Mouse (Mus musculus) embryonic facial prominence, embryonic 15.5 days (tissue): ENCODE results near the gene Gins3. TPM values are rescaled to one million over a fixed set of nuclear protein-coding genes. Genes with fewer than 3 reads are reported as not detected.
"Not testable (repeated sequence)": the region's sequence is repeated elsewhere in the genome, so short reads cannot be mapped to it uniquely, and the experiment has no call there.

Source experiments
- ATAC-seq: fragments of 200-750 bp; cut with Nextera tagmentation; 2 replicates; pipeline ENCODE4 v1.8.0; 2017; ENCODE audit warnings: low read depth, moderate TSS enrichment; ENCODE audit not compliant: insufficient number of reproducible peaks, low FRiP score, low TSS enrichment
- H3K27ac ChIP-seq: fragments of 300-500 bp; sonication (generic); replicated peaks from 2 replicates; pipeline ENCODE4 v1.5.1; 2015; ENCODE audit warnings: mild to moderate bottlenecking, inconsistent platforms
- H3K27me3 ChIP-seq: fragments of 300-500 bp; sonication (generic); 2 replicates; pipeline ENCODE4 v1.6.1; 2015; ENCODE audit warnings: inconsistent platforms
- H3K36me3 ChIP-seq: fragments of 300-500 bp; sonication (generic); 2 replicates; pipeline ENCODE4 v1.6.1; 2015; ENCODE audit warnings: mild to moderate bottlenecking, inconsistent platforms
- H3K4me1 ChIP-seq: fragments of 300-500 bp; sonication (generic); 2 replicates; pipeline ENCODE4 v1.6.1; 2015; ENCODE audit warnings: inconsistent platforms
- H3K4me2 ChIP-seq: fragments of 300-500 bp; sonication (generic); replicated peaks from 2 replicates; pipeline ENCODE4 v1.6.1; 2015; ENCODE audit warnings: mild to moderate bottlenecking, inconsistent platforms
- H3K4me3 ChIP-seq: fragments of 300-500 bp; sonication (generic); replicated peaks from 2 replicates; pipeline ENCODE4 v1.5.1; 2015; ENCODE audit warnings: mild to moderate bottlenecking, inconsistent platforms
- H3K9ac ChIP-seq: fragments of 300-500 bp; sonication (generic); 2 replicates; pipeline ENCODE4 v1.6.1; 2015; ENCODE audit warnings: inconsistent platforms
- H3K9me3 ChIP-seq: fragments of 300-500 bp; sonication (generic); replicated peaks from 2 replicates; pipeline ENCODE4 v1.6.1; 2016; ENCODE audit warnings: inconsistent platforms
- WGBS: fragments of 180-500 bp; shearing (Covaris S2); methylation state at CpG from one replicate; pipeline ENCODE4 v1.1.7; 2015; 5-methylcytosine and 5-hydroxymethylcytosine counted together
- polyA plus RNA-seq: library from polyadenylated mRNA; unstranded; fragments of >200 nt; fragmentation: Nextera tagmentation; extraction: Ambion mirVana; gene quantifications from 2 replicates; pipeline ENCODE4 v1.2.1, GENCODE M21; 2015

Gins3 gene
- polyA plus RNA-seq, 1 experiment from 2014 or later, result 18.9 TPM

GRCm38 (mm10) chr8:95653351-95653750 lies 20.1 kb downstream of the Gins3 start:
- 76% methylated on average over 5 of the region's 5 CpGs for WGBS
- no peak overlapping the region for H3K9ac ChIP-seq
- no peaks in the 10 kb centered on the region for H3K9me3 ChIP-seq
- no peaks in the 10 kb centered on the region for H3K36me3 ChIP-seq
- no peak for ATAC-seq
- no peaks in the 10 kb centered on the region for H3K27me3 ChIP-seq
- no peak overlapping the region for H3K4me3 ChIP-seq
- H3K4me1 ChIP-seq, result no peaks in the 10 kb centered on the region
- H3K4me2 ChIP-seq, result no peak overlapping the region
- H3K27ac ChIP-seq, result no peak overlapping the region

GRCm38 (mm10) chr8:95655831-95656230 lies 22.6 kb downstream of the Gins3 start:
- no peak overlapping the region for H3K27ac ChIP-seq
- H3K4me3 ChIP-seq, result no peak overlapping the region
- no peak overlapping the region for H3K4me2 ChIP-seq
- no peaks in the 10 kb centered on the region for H3K36me3 ChIP-seq
- no peak for ATAC-seq
- 68% methylated on average over 7 of the region's 7 CpGs for WGBS
- H3K9ac ChIP-seq, result no peak overlapping the region
- no peaks in the 10 kb centered on the region for H3K9me3 ChIP-seq
- H3K27me3 ChIP-seq, result no peaks in the 10 kb centered on the region
- H3K4me1 ChIP-seq, result no peaks in the 10 kb centered on the region

DNA sequence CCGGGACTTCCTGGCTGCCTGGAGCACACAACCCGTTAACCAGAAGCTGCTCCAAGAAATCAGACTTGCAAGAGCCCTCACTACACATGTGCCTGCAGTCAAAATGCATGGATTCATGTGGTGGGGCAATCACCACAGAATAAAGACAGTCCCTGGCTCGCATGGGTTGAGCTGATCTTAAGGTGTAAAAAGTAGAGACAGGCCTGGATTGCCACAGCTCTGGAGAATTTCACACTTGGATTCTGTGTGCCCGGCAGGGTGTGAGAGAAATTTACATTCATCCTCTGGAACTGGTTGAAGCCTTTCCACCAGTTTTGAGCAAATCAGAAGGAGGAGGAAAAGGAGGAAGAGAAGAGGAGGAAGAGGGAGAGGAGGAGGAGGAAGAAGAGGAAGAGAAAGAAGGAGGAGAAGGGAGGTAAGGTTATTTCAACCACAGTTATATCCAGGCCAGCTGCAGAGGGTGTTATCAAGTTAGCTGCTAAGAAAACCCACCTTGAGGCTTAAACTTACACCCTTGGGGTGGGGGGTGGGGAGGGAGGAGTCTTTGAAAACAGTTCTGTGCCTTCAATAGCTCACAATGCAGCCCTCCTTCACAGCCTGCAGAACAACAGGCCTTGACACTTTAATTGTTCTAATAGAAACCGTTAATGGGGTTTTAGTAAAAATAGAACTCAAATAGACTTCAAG lies 23.2 kb downstream of the Gins3 start:
- no peaks in the 10 kb centered on the region for H3K27me3 ChIP-seq
- no peaks in the 10 kb centered on the region for H3K36me3 ChIP-seq
- H3K9me3 ChIP-seq, result no peaks in the 10 kb centered on the region
- H3K4me1 ChIP-seq, result no peaks in the 10 kb centered on the region
- ATAC-seq, result no peak
- H3K27ac ChIP-seq, result no peak overlapping the region
- 60% methylated on average over 5 of the region's 5 CpGs for WGBS
- no peak overlapping the region for H3K4me2 ChIP-seq
- no peak overlapping the region for H3K4me3 ChIP-seq
- no peak overlapping the region for H3K9ac ChIP-seq

DNA sequence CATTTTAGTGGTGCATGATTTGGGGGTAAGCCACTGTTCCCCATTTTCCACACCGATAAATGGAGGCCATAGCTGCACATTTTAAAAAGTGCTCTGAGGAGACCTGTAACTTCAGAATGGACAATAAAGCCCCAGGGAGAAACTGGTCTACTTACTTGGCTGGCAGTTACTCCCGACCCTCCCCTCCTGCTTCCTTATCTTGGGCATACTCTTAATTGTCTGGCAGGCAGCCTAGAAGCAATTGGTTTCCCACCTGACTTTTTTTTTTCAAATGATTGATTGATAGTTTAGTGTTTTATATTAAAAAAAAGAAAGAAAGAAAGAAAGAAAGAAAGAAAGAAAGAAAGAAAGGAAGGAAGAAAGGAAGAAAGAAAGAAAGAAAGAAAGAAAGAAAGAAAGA lies 24.3 kb downstream of the Gins3 start:
- no peak for ATAC-seq
- no peaks in the 10 kb centered on the region for H3K4me1 ChIP-seq
- H3K36me3 ChIP-seq, result no peaks in the 10 kb centered on the region
- H3K27me3 ChIP-seq, result no peaks in the 10 kb centered on the region
- 55% methylated on average over 2 of the region's 2 CpGs for WGBS
- H3K4me2 ChIP-seq, result no peak overlapping the region
- no peaks in the 10 kb centered on the region for H3K9me3 ChIP-seq
- no peak overlapping the region for H3K27ac ChIP-seq
- no peak overlapping the region for H3K4me3 ChIP-seq
- H3K9ac ChIP-seq, result no peak overlapping the region

DNA sequence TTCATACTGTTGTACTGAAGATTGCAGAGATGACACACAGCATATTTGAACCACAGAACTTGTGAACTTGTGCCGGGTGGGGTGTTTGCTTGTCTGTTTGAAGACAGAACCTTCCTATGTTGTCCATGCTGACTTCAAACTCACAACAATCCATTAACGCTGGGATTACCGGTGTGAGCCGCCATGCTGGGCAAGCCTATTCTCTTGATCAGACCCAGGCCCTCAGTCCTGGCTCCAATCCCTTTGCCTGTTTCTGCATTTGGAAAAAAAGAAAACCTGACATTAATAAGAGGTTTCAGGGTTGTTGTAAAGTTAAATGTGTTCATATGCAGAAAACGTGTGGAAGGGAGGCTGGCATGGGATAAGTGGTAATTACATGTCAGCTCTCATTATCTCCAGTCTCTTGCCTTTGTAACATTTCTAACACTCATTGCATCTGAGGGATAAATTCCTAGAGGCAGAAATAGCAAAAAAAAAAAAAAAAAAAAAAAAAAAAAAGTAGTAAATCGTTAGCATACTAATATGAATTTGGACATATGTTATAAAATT lies 27.2 kb downstream of the Gins3 start:
- Histone ChIP-seq H3K27ac (no peak overlapping the region), H3K9ac (no peak overlapping the region), H3K4me3 (no peak overlapping the region), H3K4me1 (no peaks in the 10 kb centered on the region), H3K4me2 (no peak overlapping the region), H3K9me3 (no peaks in the 10 kb centered on the region), H3K27me3 (no peaks in the 10 kb centered on the region), H3K36me3 (no peaks in the 10 kb centered on the region)
- ATAC-seq, result no peak
- WGBS, result 61% methylated on average over 6 of the region's 6 CpGs

GRCm38 (mm10) chr8:95661085-95661484 lies 27.8 kb downstream of the Gins3 start:
- Histone ChIP-seq H3K36me3 (no peaks in the 10 kb centered on the region), H3K4me2 (no peak overlapping the region), H3K9me3 (no peaks in the 10 kb centered on the region), H3K27ac (no peak overlapping the region), H3K4me1 (no peaks in the 10 kb centered on the region), H3K4me3 (no peak overlapping the region), H3K27me3 (no peaks in the 10 kb centered on the region), H3K9ac (no peak overlapping the region)
- no peak for ATAC-seq
- 75% methylated on average over 8 of the region's 8 CpGs for WGBS

DNA sequence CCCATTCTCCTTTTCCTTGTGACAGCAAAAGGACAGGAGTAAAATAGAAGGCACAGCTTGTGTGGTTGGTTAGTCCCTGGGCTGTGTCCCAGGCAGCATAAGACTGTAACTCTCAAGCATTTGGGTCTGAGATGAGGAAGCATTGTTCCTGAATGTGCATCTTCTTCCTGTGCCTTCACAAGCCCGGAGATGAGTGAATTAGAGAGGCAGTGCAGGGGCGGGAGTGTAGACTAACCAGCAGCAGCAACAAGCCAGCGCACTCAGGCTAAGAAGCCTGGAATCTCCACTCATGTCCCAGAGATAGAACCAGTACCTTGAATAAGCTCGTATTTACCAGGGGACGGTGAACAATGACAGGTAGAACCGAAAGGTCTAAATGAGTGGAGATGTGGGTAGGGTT lies 28.3 kb downstream of the Gins3 start:
- no peak overlapping the region for H3K27ac ChIP-seq
- no peaks in the 10 kb centered on the region for H3K27me3 ChIP-seq
- ATAC-seq, result no peak
- no peak overlapping the region for H3K4me2 ChIP-seq
- no peaks in the 10 kb centered on the region for H3K36me3 ChIP-seq
- H3K9me3 ChIP-seq, result no peaks in the 10 kb centered on the region
- 88% methylated on average over 6 of the region's 6 CpGs for WGBS
- no peak overlapping the region for H3K4me3 ChIP-seq
- H3K4me1 ChIP-seq, result no peaks in the 10 kb centered on the region
- no peak overlapping the region for H3K9ac ChIP-seq

- H3K4me2 ChIP-seq, result no peak overlapping the region
- WGBS, result 78% methylated on average over 7 of the region's 7 CpGs
- no peak overlapping the region for H3K4me3 ChIP-seq
- no peak overlapping the region for H3K9ac ChIP-seq
- no peaks in the 10 kb centered on the region for H3K36me3 ChIP-seq
- no peaks in the 10 kb centered on the region for H3K9me3 ChIP-seq
- H3K27ac ChIP-seq, result no peak overlapping the region
- ATAC-seq, result no peak
- H3K27me3 ChIP-seq, result no peaks in the 10 kb centered on the region
- no peaks in the 10 kb centered on the region for H3K4me1 ChIP-seq
Measured at GRCm38 (mm10) chr8:95662885-95663598, 29.8 kb downstream of the Gins3 start.

DNA sequence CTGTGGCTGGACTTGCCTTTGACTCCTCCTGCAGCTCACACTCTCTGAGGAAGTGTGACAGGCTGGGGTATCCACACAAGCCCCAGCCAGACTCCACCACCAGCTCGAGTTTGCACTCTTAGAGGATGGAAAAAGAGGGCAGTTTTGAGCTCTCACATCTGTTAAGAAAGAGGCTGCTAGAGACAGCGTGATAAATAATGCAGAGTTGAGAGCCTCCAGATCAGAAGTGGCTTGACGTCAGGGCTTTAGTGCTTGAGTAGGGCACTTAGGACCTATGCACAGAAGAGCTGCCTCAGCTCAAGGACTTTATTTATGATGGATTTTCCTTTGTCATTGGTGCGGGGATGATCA lies 30.3 kb downstream of the Gins3 start:
- H3K27ac ChIP-seq, result no peak overlapping the region
- H3K27me3 ChIP-seq, result no peaks in the 10 kb centered on the region
- no peak overlapping the region for H3K4me3 ChIP-seq
- WGBS, result 70% methylated on average over 4 of the region's 4 CpGs
- no peak overlapping the region for H3K9ac ChIP-seq
- no peaks in the 10 kb centered on the region for H3K4me1 ChIP-seq
- no peak for ATAC-seq
- no peak overlapping the region for H3K4me2 ChIP-seq
- H3K36me3 ChIP-seq, result no peaks in the 10 kb centered on the region
- no peaks in the 10 kb centered on the region for H3K9me3 ChIP-seq

DNA sequence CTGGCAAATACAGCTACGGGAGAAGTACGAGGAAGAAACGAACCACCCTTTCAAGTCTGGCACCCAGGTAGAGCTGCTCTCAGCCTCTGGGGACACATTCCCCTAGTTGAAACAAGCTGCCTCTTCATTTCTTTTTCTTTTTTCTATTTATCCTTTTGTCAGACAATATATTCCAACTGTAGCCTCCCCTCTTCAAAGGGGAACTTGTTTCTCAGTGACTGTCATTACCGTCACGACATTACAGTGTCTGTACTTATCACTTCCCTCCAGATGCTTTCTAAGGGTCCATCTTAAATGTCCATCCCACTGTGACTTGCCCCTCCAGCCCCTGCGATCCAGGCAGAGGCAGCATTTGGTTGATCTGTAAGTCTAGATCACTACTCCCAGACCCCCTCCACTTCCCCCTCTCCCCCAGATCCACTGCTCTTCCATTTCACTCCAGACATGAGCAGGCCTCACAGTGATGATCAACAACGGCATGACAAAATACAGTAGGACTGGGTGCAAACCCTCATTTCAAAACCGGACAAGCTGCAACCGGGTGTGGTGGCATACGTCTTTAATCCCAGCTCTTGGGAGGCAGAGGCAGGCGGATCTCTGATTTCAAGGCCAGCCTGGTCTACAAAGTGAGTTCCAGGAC lies 32.7 kb downstream of the Gins3 start:
- 86% methylated on average over 11 of the region's 11 CpGs for WGBS

DNA sequence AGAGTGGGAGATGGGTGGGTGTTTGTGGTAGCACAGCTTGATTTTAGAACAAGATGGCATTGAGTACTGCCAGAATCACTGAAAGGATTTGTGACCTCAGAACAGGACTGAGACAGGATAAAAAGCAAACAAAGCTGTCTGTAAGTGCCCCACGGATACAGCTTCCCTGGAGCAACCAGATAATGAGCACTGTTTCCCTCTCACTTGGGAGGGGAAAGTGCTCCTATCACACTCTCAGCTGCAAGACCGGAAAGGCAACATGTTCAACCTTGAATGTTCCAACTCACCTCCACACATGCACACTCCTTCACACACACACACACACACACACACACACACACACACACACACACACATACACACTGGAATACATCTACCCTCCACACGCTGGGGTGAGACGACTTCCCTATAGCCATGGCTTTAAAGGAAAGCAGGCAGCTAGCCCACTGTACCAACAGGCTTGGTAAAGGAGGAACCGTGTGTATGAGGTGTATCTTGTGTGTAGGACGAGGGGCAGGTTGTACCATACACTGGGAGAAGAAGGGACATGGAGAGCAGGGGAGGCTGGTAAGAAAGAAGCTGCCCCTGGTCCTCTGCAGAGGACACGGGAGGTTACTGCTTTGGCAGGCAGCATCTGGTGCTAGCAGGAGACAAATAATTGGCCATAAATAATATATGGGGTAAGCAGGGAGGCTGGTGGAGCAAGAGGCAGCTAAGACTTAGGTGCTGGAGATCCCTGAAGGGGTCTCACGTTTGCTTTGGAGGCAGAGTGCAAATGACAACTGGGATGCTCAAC lies 35.1 kb downstream of the Gins3 start:
- WGBS, result 52% methylated on average over 8 of the region's 8 CpGs
- ATAC-seq, result no peak
- H3K9ac ChIP-seq, result no peak overlapping the region
- H3K9me3 ChIP-seq, result no peaks in the 10 kb centered on the region
- no peaks in the 10 kb centered on the region for H3K36me3 ChIP-seq
- H3K27ac ChIP-seq, result no peak overlapping the region
- no peak overlapping the region for H3K4me2 ChIP-seq
- H3K27me3 ChIP-seq, result peaks cover 10% of the 10 kb centered on the region
- no peaks in the 10 kb centered on the region for H3K4me1 ChIP-seq
- no peak overlapping the region for H3K4me3 ChIP-seq

More for the DNA sequence above, 32.7 kb downstream of the Gins3 start:
- H3K9ac ChIP-seq, H3K27ac ChIP-seq, ATAC-seq, H3K27me3 ChIP-seq, H3K4me1 ChIP-seq, H3K4me3 ChIP-seq, H3K4me2 ChIP-seq, H3K36me3 ChIP-seq, H3K9me3 ChIP-seq: not testable (repeated sequence)
